Mouse (Mus musculus) heart, postnatal 0 days (tissue): ENCODE results near the gene Fam53b. TPM values are rescaled to one million over a fixed set of nuclear protein-coding genes. Genes with fewer than 3 reads are reported as not detected.
"Not testable (repeated sequence)": the region's sequence is repeated elsewhere in the genome, so short reads cannot be mapped to it uniquely, and the experiment has no call there.

Source experiments
- ATAC-seq: fragments of 200-750 bp; cut with Nextera tagmentation; 2 replicates; pipeline ENCODE4 v1.8.0; 2017; ENCODE audit warnings: low read depth, moderate number of reproducible peaks, moderate library complexity; ENCODE audit not compliant: insufficient read depth
- DNase-seq: peaks from one replicate; pipeline ENCODE4 v3.0.0-alpha.2; 2016; ENCODE audit warnings: low spot score
- H3K27ac ChIP-seq: fragments of 300-500 bp; sonication (generic); 2 replicates; pipeline ENCODE4 v1.5.1; 2014; ENCODE audit warnings: low read depth, mild to moderate bottlenecking
- H3K27me3 ChIP-seq: fragments of 300-500 bp; sonication (generic); 2 replicates; pipeline ENCODE4 v1.6.1; 2014; ENCODE audit warnings: low read length, mixed read lengths; ENCODE audit not compliant: control insufficient read depth, insufficient read depth
- H3K36me3 ChIP-seq: fragments of 300-500 bp; sonication (generic); replicated peaks from 2 replicates; pipeline ENCODE4 v1.6.1; 2014; ENCODE audit warnings: low read length, mixed read lengths; ENCODE audit not compliant: control insufficient read depth, insufficient read depth
- H3K4me1 ChIP-seq: fragments of 300-500 bp; sonication (generic); 2 replicates; pipeline ENCODE4 v1.6.1; 2014; ENCODE audit warnings: antibody characterized with exemption; ENCODE audit not compliant: control insufficient read depth, insufficient read depth
- H3K4me2 ChIP-seq: fragments of 300-500 bp; sonication (generic); 2 replicates; pipeline ENCODE4 v1.6.1; 2014; ENCODE audit warnings: low read depth, mild to moderate bottlenecking, low read length, moderate library complexity
- H3K4me3 ChIP-seq: fragments of 300-500 bp; sonication (generic); 2 replicates; pipeline ENCODE4 v1.5.1; 2014; ENCODE audit warnings: low read depth, low read length
- H3K9ac ChIP-seq: fragments of 300-500 bp; sonication (generic); replicated peaks from 2 replicates; pipeline ENCODE4 v1.6.1; 2014; ENCODE audit warnings: low read depth, low read length, mixed read lengths
- H3K9me3 ChIP-seq: fragments of 300-500 bp; sonication (generic); replicated peaks from 2 replicates; pipeline ENCODE4 v1.6.1; 2016; ENCODE audit warnings: low read length; ENCODE audit not compliant: control insufficient read depth
- CTCF ChIP-seq: IDR thresholded peaks from 2 replicates; pipeline ENCODE4 v1.5.1; 2016; ENCODE audit warnings: antibody characterized with exemption, control low read depth, low read depth
- EP300 ChIP-seq: IDR thresholded peaks from 2 replicates; pipeline ENCODE4 v1.6.1; 2016; ENCODE audit warnings: antibody characterized with exemption, low read depth
- WGBS: fragments of 180-500 bp; shearing (Covaris S2); extraction: QIAGEN DNeasy Blood & Tissue Kit; methylation state at CpG from one replicate; pipeline ENCODE4 v1.1.7; 2014; 5-methylcytosine and 5-hydroxymethylcytosine counted together
- polyA plus RNA-seq: library from polyadenylated mRNA; unstranded; fragments of >200 nt; fragmentation: Nextera tagmentation; extraction: Ambion mirVana; gene quantifications from 2 replicates; pipeline ENCODE4 v1.2.1, GENCODE M21; 2015
- total RNA-seq: library from RNA; depleted of rRNA; stranded (reverse); fragments of >200 nt; gene quantifications from 2 replicates; pipeline ENCODE4 v1.2.3, GENCODE M21; 2014; ENCODE audit warnings: low replicate concordance; rRNA removed

Gene Fam53b
- total and polyA plus RNA-seq, 2 experiments from 2014 or later: 13.1 to 18.6 TPM

GRCm38 (mm10) chr7:132664815-132665214 lies 148.9 kb downstream of the Fam53b start:
- WGBS: 86% methylated on average over 6 of the region's 6 CpGs
- ATAC-seq (no peak), DNase-seq (no peak)
- no peaks in the 10 kb centered on the region for H3K27me3 ChIP-seq
- no peak overlapping the region for H3K4me2 ChIP-seq
- H3K36me3 ChIP-seq: no peaks in the 10 kb centered on the region
- no peak overlapping the region for H3K27ac ChIP-seq
- no peak for TF ChIP-seq CTCF
- TF ChIP-seq EP300: no peak
- no peaks in the 10 kb centered on the region for H3K9me3 ChIP-seq
- no peak overlapping the region for H3K9ac ChIP-seq
- H3K4me1 ChIP-seq: peaks cover 16% of the 10 kb centered on the region
- H3K4me3 ChIP-seq: no peak overlapping the region

GRCm38 (mm10) chr7:132662831-132663230 lies 150.9 kb downstream of the Fam53b start:
- H3K4me3 ChIP-seq, H3K27ac ChIP-seq, H3K4me2 ChIP-seq, ATAC-seq, H3K9ac ChIP-seq, H3K9me3 ChIP-seq, H3K36me3 ChIP-seq, DNase-seq, H3K27me3 ChIP-seq: not testable (repeated sequence)
- WGBS: 65% methylated on average over 6 of the region's 6 CpGs
- H3K4me1 ChIP-seq: peaks cover 22% of the 10 kb centered on the region

Other genes starting within 250 kb of the Fam53b start
- gene Oat, start 237.5 kb downstream of the Fam53b start, total RNA-seq: 194 and 208 TPM in 2 replicates
- gene Oat, start 237.5 kb downstream of the Fam53b start, polyA plus RNA-seq: 155 and 157 TPM in 2 replicates
- not detected in 2 replicates for gene Nkx1-2, start 214.2 kb downstream of the Fam53b start, total RNA-seq
- gene Nkx1-2, start 214.2 kb downstream of the Fam53b start, polyA plus RNA-seq: not detected in 2 replicates
- 32.2 and 40.1 TPM in 2 replicates for gene Lhpp, start 203.2 kb downstream of the Fam53b start, total RNA-seq
- gene Lhpp, start 203.2 kb downstream of the Fam53b start, polyA plus RNA-seq: 21.3 and 22.9 TPM in 2 replicates
- 21.1 and 22.7 TPM in 2 replicates for gene Eef1akmt2, start 38.8 kb upstream of the Fam53b start, total RNA-seq
- 29.2 and 32.5 TPM in 2 replicates for gene Eef1akmt2, start 38.8 kb upstream of the Fam53b start, polyA plus RNA-seq
- gene Abraxas2, start 45.3 kb upstream of the Fam53b start, total RNA-seq: 25.7 and 28.9 TPM in 2 replicates
- 23.3 and 24.1 TPM in 2 replicates for gene Abraxas2, start 45.3 kb upstream of the Fam53b start, polyA plus RNA-seq
- 19.9 and 49.6 TPM in 2 replicates for gene Zranb1, start 117.3 kb upstream of the Fam53b start, total RNA-seq
- gene Zranb1, start 117.3 kb upstream of the Fam53b start, polyA plus RNA-seq: 8.9 and 9.9 TPM in 2 replicates